Mouse (Mus musculus): Measurements from ENCODE around the gene Psat1. TPM values are rescaled to one million over a fixed set of nuclear protein-coding genes. Genes with fewer than 3 reads are reported as not detected.

Psat1 gene
- polyA plus RNA-seq, 1 experiment from 2014 or later = 15.3 TPM

DNA sequence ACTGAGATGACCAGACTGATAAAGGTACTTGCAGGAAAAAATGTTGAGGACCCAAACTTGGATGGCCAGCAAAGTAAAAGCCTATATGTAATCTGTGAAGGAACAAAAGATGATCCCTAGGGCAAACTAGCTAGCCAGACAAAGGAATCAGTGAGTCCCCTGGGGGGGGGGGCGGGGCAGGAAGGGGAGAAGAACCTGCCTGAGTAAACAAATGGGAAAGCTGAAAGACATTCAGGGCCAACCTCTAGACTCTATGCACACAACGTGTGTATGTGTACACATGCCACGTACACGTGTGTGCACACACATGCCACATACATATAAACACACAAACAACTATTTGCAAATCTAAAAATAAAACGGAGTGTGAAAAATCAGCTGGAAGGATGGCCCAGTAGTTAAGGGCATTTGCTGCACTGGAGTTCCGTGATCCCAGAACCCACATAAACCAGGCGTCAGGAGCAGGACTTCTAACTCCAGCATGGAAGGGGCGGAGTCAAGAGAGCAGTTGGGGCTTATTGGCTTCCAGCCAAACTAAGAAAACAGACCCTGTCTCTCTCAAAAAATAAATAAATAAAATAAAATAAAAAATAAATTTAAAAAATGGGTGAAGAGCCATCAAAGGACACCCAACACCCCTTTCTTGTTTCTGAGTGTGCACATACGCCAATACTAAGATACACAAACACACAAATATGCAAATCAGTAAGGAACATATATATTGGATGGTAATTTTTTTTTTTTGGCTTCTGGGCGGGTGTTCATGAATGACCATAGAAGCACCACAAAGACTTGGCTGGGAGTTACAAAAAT is 36.0 kb upstream of the Psat1 start:
- Histone ChIP-seq H3K4me1 (replicated peaks; ENCODE audit: control insufficient read depth, insufficient read depth, low read length) (0 out of 2 replicates have a peak, but pooled peaks cover 4% of the 10 kb centered on the region), H3K27ac (ENCODE audit: low read depth, low read length) (no peak overlapping the region), H3K4me2 (replicated peaks; ENCODE audit: low read depth) (no peak overlapping the region), H3K9me3 (ENCODE audit: control insufficient read depth) (no peaks in the 10 kb centered on the region), H3K36me3 (ENCODE audit: control insufficient read depth, insufficient read depth) (no peaks in the 10 kb centered on the region), H3K27me3 (replicated peaks; ENCODE audit: control insufficient read depth, insufficient read depth, low read length) (no peaks in the 10 kb centered on the region), H3K4me3 (ENCODE audit: low read depth, low read length) (no peak overlapping the region), H3K9ac (ENCODE audit: low read depth, low read length) (no peak overlapping the region)
- ATAC-seq = no peak
- WGBS = 58% methylated on average over 10 of the region's 10 CpGs
- no peak for TF ChIP-seq CTCF (IDR thresholded peaks at IDR 0.05; ENCODE audit: low read depth)

GRCm38 (mm10) chr19:15981861-15982260 is 34.7 kb upstream of the Psat1 start:
- Histone ChIP-seq H3K9me3 (ENCODE audit: control insufficient read depth) (no peaks in the 10 kb centered on the region), H3K4me3 (ENCODE audit: low read depth, low read length) (no peak overlapping the region), H3K27me3 (replicated peaks; ENCODE audit: control insufficient read depth, insufficient read depth, low read length) (no peaks in the 10 kb centered on the region), H3K4me1 (replicated peaks; ENCODE audit: control insufficient read depth, insufficient read depth, low read length) (0 out of 2 replicates have a peak, but pooled peaks cover 4% of the 10 kb centered on the region), H3K4me2 (replicated peaks; ENCODE audit: low read depth) (no peak overlapping the region), H3K27ac (ENCODE audit: low read depth, low read length) (no peak overlapping the region), H3K9ac (ENCODE audit: low read depth, low read length) (no peak overlapping the region), H3K36me3 (ENCODE audit: control insufficient read depth, insufficient read depth) (no peaks in the 10 kb centered on the region)
- WGBS = 39% methylated on average over 4 of the region's 4 CpGs
- ATAC-seq = no peak
- peak; percentile 88 for TF ChIP-seq CTCF (IDR thresholded peaks at IDR 0.05; ENCODE audit: low read depth)

DNA sequence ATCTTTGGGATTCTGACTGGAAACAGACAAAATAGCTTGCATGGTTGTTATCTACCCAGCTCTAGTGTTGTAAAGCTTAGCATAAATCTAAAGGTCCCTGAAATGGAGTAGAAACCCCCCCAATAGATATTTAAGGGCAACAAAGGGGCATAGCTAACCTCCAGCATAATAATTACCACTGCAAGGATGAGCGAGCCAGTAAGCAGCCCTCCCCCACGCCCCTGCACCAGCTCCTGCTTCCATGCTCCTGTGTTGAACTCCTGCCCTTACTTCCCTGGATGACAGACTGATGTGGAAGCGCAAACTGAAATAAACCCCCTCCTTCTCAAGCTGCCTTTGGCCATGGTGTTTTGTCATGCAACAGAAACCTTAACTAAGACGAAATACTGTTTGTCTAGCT is 26.2 kb upstream of the Psat1 start:
- Histone ChIP-seq H3K27ac (ENCODE audit: low read depth, low read length) (no peak overlapping the region), H3K4me1 (replicated peaks; ENCODE audit: control insufficient read depth, insufficient read depth, low read length) (no peaks in the 10 kb centered on the region), H3K9ac (ENCODE audit: low read depth, low read length) (no peak overlapping the region), H3K9me3 (ENCODE audit: control insufficient read depth) (no peaks in the 10 kb centered on the region), H3K4me3 (ENCODE audit: low read depth, low read length) (no peak overlapping the region), H3K27me3 (replicated peaks; ENCODE audit: control insufficient read depth, insufficient read depth, low read length) (no peaks in the 10 kb centered on the region), H3K36me3 (ENCODE audit: control insufficient read depth, insufficient read depth) (0 out of 2 replicates have a peak, but pooled peaks cover 9% of the 10 kb centered on the region), H3K4me2 (replicated peaks; ENCODE audit: low read depth) (no peak overlapping the region)
- no peak for ATAC-seq
- TF ChIP-seq CTCF (IDR thresholded peaks at IDR 0.05; ENCODE audit: low read depth) = no peak
- 64% methylated on average over 4 of the region's 4 CpGs for WGBS

GRCm38 (mm10) chr19:15965082-15965481 is 17.9 kb upstream of the Psat1 start:
- Histone ChIP-seq H3K9me3 (ENCODE audit: control insufficient read depth) (no peaks in the 10 kb centered on the region), H3K4me3 (ENCODE audit: low read depth, low read length) (no peak overlapping the region), H3K36me3 (ENCODE audit: control insufficient read depth, insufficient read depth) (peaks cover 11% of the 10 kb centered on the region), H3K27ac (ENCODE audit: low read depth, low read length) (no peak overlapping the region), H3K4me1 (replicated peaks; ENCODE audit: control insufficient read depth, insufficient read depth, low read length) (no peaks in the 10 kb centered on the region), H3K27me3 (replicated peaks; ENCODE audit: control insufficient read depth, insufficient read depth, low read length) (no peaks in the 10 kb centered on the region), H3K9ac (ENCODE audit: low read depth, low read length) (no peak overlapping the region), H3K4me2 (replicated peaks; ENCODE audit: low read depth) (no peak overlapping the region)
- 44% methylated on average over 3 of the region's 3 CpGs for WGBS
- TF ChIP-seq CTCF (IDR thresholded peaks at IDR 0.05; ENCODE audit: low read depth) = peak; percentile 90
- ATAC-seq = no peak

GRCm38 (mm10) chr19:15964533-15964932 is 17.4 kb upstream of the Psat1 start:
- no peaks in the 10 kb centered on the region for H3K4me1 ChIP-seq (replicated peaks; ENCODE audit: control insufficient read depth, insufficient read depth, low read length)
- H3K27ac ChIP-seq (ENCODE audit: low read depth, low read length) = no peak overlapping the region
- peaks cover 11% of the 10 kb centered on the region for H3K36me3 ChIP-seq (ENCODE audit: control insufficient read depth, insufficient read depth)
- H3K4me3 ChIP-seq (ENCODE audit: low read depth, low read length) = no peak overlapping the region
- no peak for ATAC-seq
- WGBS = 89% methylated on average over 7 of the region's 7 CpGs
- no peak for TF ChIP-seq CTCF (IDR thresholded peaks at IDR 0.05; ENCODE audit: low read depth)
- H3K9ac ChIP-seq (ENCODE audit: low read depth, low read length) = no peak overlapping the region
- no peaks in the 10 kb centered on the region for H3K27me3 ChIP-seq (replicated peaks; ENCODE audit: control insufficient read depth, insufficient read depth, low read length)
- H3K9me3 ChIP-seq (ENCODE audit: control insufficient read depth) = no peaks in the 10 kb centered on the region
- H3K4me2 ChIP-seq (replicated peaks; ENCODE audit: low read depth) = no peak overlapping the region

DNA sequence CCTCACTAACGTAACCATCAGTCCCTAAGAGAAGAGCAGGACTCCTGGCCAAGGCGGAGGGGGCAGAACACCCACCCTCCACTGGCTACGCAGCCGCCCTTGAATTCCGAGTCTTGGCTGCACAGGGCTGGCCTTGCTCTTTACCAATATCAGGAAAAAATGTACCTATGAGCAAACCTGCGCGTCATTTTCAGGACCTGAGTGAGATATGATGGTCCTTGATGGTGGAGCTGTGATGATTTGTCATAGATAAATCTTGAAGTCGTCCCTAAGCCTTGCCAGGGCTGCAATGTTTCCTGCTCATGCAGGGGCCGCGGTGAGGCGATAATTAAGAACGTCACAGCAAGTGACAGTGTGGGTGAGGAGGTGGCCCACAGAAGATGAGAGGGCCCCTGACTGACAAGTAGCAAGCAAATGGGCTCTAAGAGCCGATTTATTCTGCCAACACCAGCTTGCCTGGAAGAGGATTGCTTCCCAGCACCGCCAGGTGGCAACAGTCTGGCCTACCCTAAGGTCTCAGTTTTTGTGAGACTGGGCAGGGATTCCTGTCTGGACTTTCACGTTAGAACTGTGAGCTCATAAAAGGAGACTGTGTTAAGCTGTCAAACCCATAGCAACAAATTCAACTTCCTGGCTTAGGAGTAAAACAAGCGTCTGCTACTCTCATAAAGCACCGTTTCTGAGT is 16.0 kb upstream of the Psat1 start:
- Histone ChIP-seq H3K4me1 (replicated peaks; ENCODE audit: control insufficient read depth, insufficient read depth, low read length) (no peaks in the 10 kb centered on the region), H3K36me3 (ENCODE audit: control insufficient read depth, insufficient read depth) (no peaks in the 10 kb centered on the region; the same call in none of the 2 replicates), H3K27me3 (replicated peaks; ENCODE audit: control insufficient read depth, insufficient read depth, low read length) (no peaks in the 10 kb centered on the region), H3K9ac (ENCODE audit: low read depth, low read length) (no peak overlapping the region), H3K9me3 (ENCODE audit: control insufficient read depth) (no peaks in the 10 kb centered on the region), H3K27ac (ENCODE audit: low read depth, low read length) (no peak overlapping the region), H3K4me2 (replicated peaks; ENCODE audit: low read depth) (no peak overlapping the region), H3K4me3 (ENCODE audit: low read depth, low read length) (no peak overlapping the region)
- 84% methylated on average over 17 of the region's 17 CpGs for WGBS
- ATAC-seq = no peak
- 0 out of 2 replicates have a peak, but pooled peaks have one; percentile 3 for TF ChIP-seq CTCF (IDR thresholded peaks at IDR 0.05; ENCODE audit: low read depth)
